Mouse (Mus musculus): ENCODE results near the gene Fgd3. TPM values are rescaled to one million over a fixed set of nuclear protein-coding genes. Genes with fewer than 3 reads are reported as not detected.

The Fgd3 gene
- 0.60 and 0.61 TPM in 2 replicates for polyA plus RNA-seq (2015; fragmentation: Nextera tagmentation; extraction: Ambion mirVana)

- Histone ChIP-seq H3K27ac (ENCODE audit: low read depth, low read length) (no peak within 1 kb of the TSS), H3K9ac (ENCODE audit: low read depth, low read length) (0 out of 2 replicates have a peak within 1 kb of the TSS, but pooled peaks have one; percentile 8), H3K4me1 (replicated peaks; ENCODE audit: control insufficient read depth, insufficient read depth, low read length) (peaks cover 6% of the 10 kb centered on the region; the same call in 1 of the 2 replicates), H3K4me2 (replicated peaks; ENCODE audit: low read depth) (peak within 1 kb of the TSS; percentile 30), H3K27me3 (replicated peaks; ENCODE audit: control insufficient read depth, insufficient read depth, low read length) (no peaks in the 10 kb centered on the region), H3K36me3 (ENCODE audit: control insufficient read depth, insufficient read depth) (no peaks in the 10 kb centered on the region), H3K9me3 (ENCODE audit: control insufficient read depth) (no peaks in the 10 kb centered on the region), H3K4me3 (ENCODE audit: low read depth, low read length) (no peak within 1 kb of the TSS)
- 15% methylated on average over 10 of the region's 10 CpGs for WGBS
- ATAC-seq = 0 out of 2 replicates have a peak, but pooled peaks have one; percentile 19
- TF ChIP-seq CTCF (IDR thresholded peaks at IDR 0.05; ENCODE audit: low read depth) = no peak
Measured at GRCm38 (mm10) chr13:49320040-49320439, at the start of gene Fgd3. Gene Fgd3, minus strand, starts transcription at chr13:49320311.

- no peak for TF ChIP-seq CTCF (IDR thresholded peaks at IDR 0.05; ENCODE audit: low read depth)
- Histone ChIP-seq H3K4me1 (replicated peaks; ENCODE audit: control insufficient read depth, insufficient read depth, low read length) (peaks cover 9% of the 10 kb centered on the region; the same call in 1 of the 2 replicates), H3K27me3 (replicated peaks; ENCODE audit: control insufficient read depth, insufficient read depth, low read length) (no peaks in the 10 kb centered on the region), H3K4me2 (replicated peaks; ENCODE audit: low read depth) (no peak overlapping the region), H3K9ac (ENCODE audit: low read depth, low read length) (no peak overlapping the region), H3K27ac (ENCODE audit: low read depth, low read length) (no peak overlapping the region), H3K36me3 (ENCODE audit: control insufficient read depth, insufficient read depth) (peaks cover 11% of the 10 kb centered on the region; the same call in 1 of the 2 replicates), H3K9me3 (ENCODE audit: control insufficient read depth) (no peaks in the 10 kb centered on the region), H3K4me3 (ENCODE audit: low read depth, low read length) (no peak overlapping the region)
- ATAC-seq = no peak
- 87% methylated on average over 10 of the region's 10 CpGs for WGBS
Measured at GRCm38 (mm10) chr13:49369404-49369803, 49.3 kb upstream of the Fgd3 start.

- Histone ChIP-seq H3K9me3 (ENCODE audit: control insufficient read depth) (no peaks in the 10 kb centered on the region), H3K27ac (ENCODE audit: low read depth, low read length) (no peak overlapping the region)
- peak; percentile 36 for TF ChIP-seq CTCF (IDR thresholded peaks at IDR 0.05; ENCODE audit: low read depth)
Measured at GRCm38 (mm10) chr13:49367657-49368440, 47.7 kb upstream of the Fgd3 start.

GRCm38 (mm10) chr13:49364716-49365115 lies 44.6 kb upstream of the Fgd3 start:
- no peak overlapping the region for H3K9ac ChIP-seq (ENCODE audit: low read depth, low read length)
- ATAC-seq = no peak
- TF ChIP-seq CTCF (IDR thresholded peaks at IDR 0.05; ENCODE audit: low read depth) = no peak
- no peak overlapping the region for H3K4me3 ChIP-seq (ENCODE audit: low read depth, low read length)
- H3K4me1 ChIP-seq (replicated peaks; ENCODE audit: control insufficient read depth, insufficient read depth, low read length) = no peaks in the 10 kb centered on the region
- no peak overlapping the region for H3K27ac ChIP-seq (ENCODE audit: low read depth, low read length)
- H3K36me3 ChIP-seq (ENCODE audit: control insufficient read depth, insufficient read depth) = peaks cover 5% of the 10 kb centered on the region; the same call in 1 of the 2 replicates
- WGBS = 41% methylated on average over 2 of the region's 2 CpGs
- H3K27me3 ChIP-seq (replicated peaks; ENCODE audit: control insufficient read depth, insufficient read depth, low read length) = no peaks in the 10 kb centered on the region
- H3K4me2 ChIP-seq (replicated peaks; ENCODE audit: low read depth) = no peak overlapping the region
- no peaks in the 10 kb centered on the region for H3K9me3 ChIP-seq (ENCODE audit: control insufficient read depth)

More at GRCm38 (mm10) chr13:49367657-49368440, 47.7 kb upstream of the Fgd3 start:
- Histone ChIP-seq H3K27me3 (replicated peaks; ENCODE audit: control insufficient read depth, insufficient read depth, low read length) (no peaks in the 10 kb centered on the region), H3K4me2 (replicated peaks; ENCODE audit: low read depth) (no peak overlapping the region), H3K9ac (ENCODE audit: low read depth, low read length) (no peak overlapping the region), H3K4me1 (replicated peaks; ENCODE audit: control insufficient read depth, insufficient read depth, low read length) (peaks cover 9% of the 10 kb centered on the region; the same call in 1 of the 2 replicates), H3K36me3 (ENCODE audit: control insufficient read depth, insufficient read depth) (peaks cover 11% of the 10 kb centered on the region; the same call in 1 of the 2 replicates), H3K4me3 (ENCODE audit: low read depth, low read length) (no peak overlapping the region)
- WGBS = 75% methylated on average over 4 of the region's 4 CpGs
- no peak for ATAC-seq

GRCm38 (mm10) chr13:49362804-49363203 lies 42.7 kb upstream of the Fgd3 start:
- Histone ChIP-seq H3K27ac (ENCODE audit: low read depth, low read length) (no peak overlapping the region), H3K4me3 (ENCODE audit: low read depth, low read length) (no peak overlapping the region), H3K36me3 (ENCODE audit: control insufficient read depth, insufficient read depth) (no peaks in the 10 kb centered on the region), H3K27me3 (replicated peaks; ENCODE audit: control insufficient read depth, insufficient read depth, low read length) (no peaks in the 10 kb centered on the region), H3K9me3 (ENCODE audit: control insufficient read depth) (no peaks in the 10 kb centered on the region), H3K4me1 (replicated peaks; ENCODE audit: control insufficient read depth, insufficient read depth, low read length) (no peaks in the 10 kb centered on the region), H3K4me2 (replicated peaks; ENCODE audit: low read depth) (no peak overlapping the region), H3K9ac (ENCODE audit: low read depth, low read length) (no peak overlapping the region)
- 82% methylated on average over 2 of the region's 2 CpGs for WGBS
- ATAC-seq = no peak
- no peak for TF ChIP-seq CTCF (IDR thresholded peaks at IDR 0.05; ENCODE audit: low read depth)

GRCm38 (mm10) chr13:49362364-49362763 lies 42.3 kb upstream of the Fgd3 start:
- WGBS = 57% methylated on average over 7 of the region's 7 CpGs
- no peak overlapping the region for H3K4me3 ChIP-seq (ENCODE audit: low read depth, low read length)
- no peak for TF ChIP-seq CTCF (IDR thresholded peaks at IDR 0.05; ENCODE audit: low read depth)
- H3K27ac ChIP-seq (ENCODE audit: low read depth, low read length) = no peak overlapping the region
- H3K9ac ChIP-seq (ENCODE audit: low read depth, low read length) = no peak overlapping the region
- H3K4me1 ChIP-seq (replicated peaks; ENCODE audit: control insufficient read depth, insufficient read depth, low read length) = no peaks in the 10 kb centered on the region
- no peaks in the 10 kb centered on the region for H3K36me3 ChIP-seq (ENCODE audit: control insufficient read depth, insufficient read depth)
- H3K4me2 ChIP-seq (replicated peaks; ENCODE audit: low read depth) = no peak overlapping the region
- H3K27me3 ChIP-seq (replicated peaks; ENCODE audit: control insufficient read depth, insufficient read depth, low read length) = no peaks in the 10 kb centered on the region
- no peaks in the 10 kb centered on the region for H3K9me3 ChIP-seq (ENCODE audit: control insufficient read depth)
- 0 out of 2 replicates have a peak, but pooled peaks have one; percentile 28 for ATAC-seq

All from intestine, postnatal 0 days (tissue).